Mouse (Mus musculus) adrenal gland, adult 8-10 months (tissue): ENCODE data around the gene Tas2r143. TPM values are rescaled to one million over a fixed set of nuclear protein-coding genes. Genes with fewer than 3 reads are reported as not detected.

Source experiments
- DNase-seq: peaks from one replicate; pipeline ENCODE4 v3.0.0; 2022
- total RNA-seq, 4 experiments: library from RNA; stranded (reverse); gene quantifications; 2 replicates each; pipeline ENCODE4 v1.2.4; 2022

The Tas2r143 gene
- total RNA-seq, 4 experiments from 2014 or later, result 1.9 to 7.8 (median 3.5) TPM

DNA sequence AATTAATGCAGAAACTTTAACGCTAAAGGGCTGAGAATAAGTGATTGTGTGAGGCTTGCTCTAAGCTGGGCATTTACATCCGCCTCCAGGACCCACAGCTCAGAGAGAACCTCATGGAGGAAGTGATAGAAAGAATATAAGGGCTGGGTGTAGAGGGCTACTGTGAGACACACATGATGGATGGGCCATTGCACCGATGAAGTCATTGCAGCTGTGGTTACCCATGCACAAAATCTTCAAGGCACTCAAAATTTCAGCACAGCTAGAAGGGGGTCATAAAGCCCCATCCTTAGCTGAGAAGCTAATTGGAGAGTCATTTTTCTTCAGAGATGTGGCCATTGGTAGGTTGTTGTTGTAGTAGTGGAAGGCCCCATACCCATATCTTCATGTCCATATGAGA is 1.8 kb upstream of the Tas2r143 start:
- DNase-seq, result peak; percentile 33

DNA sequence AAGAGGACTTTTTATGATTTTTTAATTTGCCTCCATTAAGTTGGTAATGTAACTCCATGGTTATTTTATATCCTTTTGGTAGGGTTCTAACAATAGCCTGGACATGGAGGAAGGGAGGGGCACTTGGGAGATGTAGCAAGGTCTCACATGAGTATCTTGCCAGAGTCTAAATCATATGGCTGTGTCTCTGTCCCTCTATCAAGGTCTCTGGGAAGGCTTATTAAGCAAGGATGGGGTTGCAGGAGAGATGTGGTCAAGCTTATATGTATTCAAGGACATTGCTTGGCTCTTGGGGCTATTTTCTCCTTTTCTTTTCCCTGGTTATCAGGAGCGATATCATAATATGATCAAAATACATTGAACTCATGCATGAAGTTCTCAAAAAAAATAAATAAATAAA is 1.0 kb upstream of the Tas2r143 start:
- DNase-seq, result peak; percentile 48

DNA sequence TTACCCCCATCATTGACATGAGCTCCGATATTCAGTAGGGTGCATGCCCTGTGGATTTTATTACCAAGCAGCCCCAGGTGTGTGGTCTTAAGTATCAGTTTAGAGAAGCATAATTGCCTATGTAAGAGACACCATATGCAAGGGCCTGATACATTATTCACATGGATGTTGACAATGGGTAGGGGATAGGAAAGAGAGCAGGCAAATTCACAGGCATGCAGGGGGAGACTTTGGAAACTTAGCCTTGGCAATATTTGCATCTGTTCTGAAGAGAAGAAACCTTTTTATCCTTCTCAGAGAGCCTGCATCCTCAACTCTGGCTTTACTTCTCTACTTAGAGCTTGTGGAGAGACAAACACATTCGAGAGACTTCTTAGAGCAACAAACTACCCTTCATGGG is 5.1 kb downstream of the Tas2r143 start, which contains the start of gene Tas2r135:
TSS of gene Tas2r135 (plus strand) at position 301 of the 400 bp plus-strand sequence.
- no peak for DNase-seq

GRCm38 (mm10) chr6:42419443-42419842 is 19.4 kb downstream of the Tas2r143 start:
- DNase-seq, result peak; percentile 22

DNA sequence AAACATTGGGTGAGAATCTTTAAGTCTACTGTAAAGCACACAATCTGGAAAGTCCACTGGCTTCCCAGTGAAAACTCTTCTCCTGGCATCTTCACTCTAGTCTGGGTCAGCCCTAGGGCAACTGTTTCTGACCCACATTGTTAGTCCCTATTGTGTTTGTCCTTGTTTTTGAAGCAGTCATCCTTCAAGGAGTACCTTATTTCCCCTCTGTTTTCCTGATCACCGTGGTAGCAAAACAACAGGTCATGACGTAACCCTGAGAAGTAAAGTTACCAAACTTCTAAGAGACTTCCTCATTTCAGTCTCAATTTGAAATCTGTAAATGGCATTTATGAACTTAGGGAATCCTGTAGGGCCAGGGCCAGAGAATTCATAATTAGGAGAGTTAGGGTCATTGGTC is 21.4 kb downstream of the Tas2r143 start:
- DNase-seq, result no peak

DNA sequence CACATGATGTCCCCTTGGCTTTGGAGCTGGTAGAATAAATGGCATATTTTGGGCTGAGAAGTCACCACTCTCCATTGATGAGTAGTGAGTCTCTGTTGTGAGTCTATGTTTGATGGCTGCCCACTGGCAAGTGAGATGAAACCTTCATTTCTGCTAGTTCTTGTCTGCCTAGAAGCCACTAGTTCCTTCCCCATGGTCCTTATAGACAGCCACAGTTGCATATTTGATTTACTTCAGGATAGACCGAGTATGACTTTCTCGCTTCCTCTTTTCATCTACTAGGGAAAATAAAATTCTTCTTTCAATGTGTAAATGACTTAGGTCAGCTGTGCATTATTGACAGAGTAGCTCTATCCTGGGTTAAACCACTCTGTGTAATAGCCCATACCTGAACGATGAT is 24.4 kb downstream of the Tas2r143 start:
- no peak for DNase-seq

- DNase-seq, result no peak
These were observed 26.3 kb downstream of the Tas2r143 start for GRCm38 (mm10) chr6:42426337-42426736.

- no peak for DNase-seq
These were observed 33.5 kb downstream of the Tas2r143 start for GRCm38 (mm10) chr6:42433554-42433953.

GRCm38 (mm10) chr6:42434446-42434845 is 34.4 kb downstream of the Tas2r143 start, which contains the start of gene Tas2r126:
Gene Tas2r126 (plus strand): TSS chr6:42434535.
- DNase-seq, result no peak

DNA sequence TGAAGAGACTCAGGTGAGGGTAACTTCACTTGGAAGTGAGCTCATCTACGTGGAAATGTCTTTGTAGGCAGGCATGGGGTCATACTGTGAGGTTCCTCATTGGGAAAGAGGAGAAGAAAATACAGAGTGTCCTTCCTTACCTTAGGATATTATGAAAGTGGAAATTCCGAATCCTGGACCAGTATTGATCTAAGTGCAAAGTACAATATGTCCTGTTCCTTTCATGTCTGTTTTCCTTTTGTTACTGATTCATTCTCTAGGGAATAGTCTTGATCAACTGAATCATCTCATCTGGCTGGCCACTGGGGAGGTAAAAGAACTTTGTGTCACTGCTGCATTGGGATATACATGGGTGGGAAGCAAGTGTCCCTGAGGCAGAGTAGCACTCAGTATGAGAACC is 35.5 kb downstream of the Tas2r143 start:
- no peak for DNase-seq

- DNase-seq, result no peak
These were observed 41.4 kb downstream of the Tas2r143 start for GRCm38 (mm10) chr6:42441395-42441794.

DNA sequence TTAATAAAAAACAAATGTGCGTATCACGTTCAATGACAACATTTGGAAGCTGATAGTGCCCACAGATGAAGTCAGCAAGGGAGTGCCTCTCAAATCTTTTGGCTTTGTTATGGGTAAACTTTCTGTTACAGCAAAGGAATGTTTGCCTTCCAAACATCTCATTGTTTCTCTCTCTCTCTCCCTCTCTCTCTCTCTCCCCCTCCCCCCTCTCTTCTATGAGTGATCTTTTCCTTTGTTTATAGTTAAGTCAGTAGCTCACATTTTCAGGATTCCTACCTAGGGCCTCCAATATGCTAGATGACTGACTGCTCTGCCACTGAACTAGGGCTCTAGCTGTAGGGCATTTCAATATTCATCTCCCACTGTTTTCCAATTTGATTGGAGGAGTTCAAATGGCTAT is 44.5 kb downstream of the Tas2r143 start:
- DNase-seq, result no peak

GRCm38 (mm10) chr6:42447381-42447780 is 47.3 kb downstream of the Tas2r143 start:
- DNase-seq, result no peak

Other genes starting within 250 kb of the Tas2r143 start
- not detected for gene Tas2r144, start 184.9 kb upstream of the Tas2r143 start, total RNA-seq
- gene Gstk1, start 154.3 kb upstream of the Tas2r143 start, total RNA-seq, result 100 to 1,000 TPM in 2 of 4 experiments, 10 to 100 TPM in 2; 66.8 to 415 (median 181) TPM
- 1 to 10 TPM in 2 of 4 experiments, under 1 TPM in 1, not detected in 1; 0.27 to 4.7 (median 4.5) TPM for gene Tmem139, start 138.3 kb upstream of the Tas2r143 start, total RNA-seq
- gene Casp2, start 135.3 kb upstream of the Tas2r143 start, total RNA-seq, result 10 to 100 TPM; 20.1 to 27.2 (median 26.3) TPM
- gene Clcn1, start 113.6 kb upstream of the Tas2r143 start, total RNA-seq, result under 1 TPM in 2 of 4 experiments, not detected in 2; 0.13 to 0.68 TPM
- under 1 TPM; 0.12 to 0.23 (median 0.15) TPM for gene Fam131b, start 75.6 kb upstream of the Tas2r143 start, total RNA-seq
- gene Zyx, start 50.6 kb upstream of the Tas2r143 start, total RNA-seq, result 100 to 1,000 TPM in 1 of 4 experiments, 10 to 100 TPM in 3; 78.9 to 118 (median 89.4) TPM
- 1 to 10 TPM in 2 of 4 experiments, under 1 TPM in 2; 0.46 to 1.6 (median 0.99) TPM for gene Epha1, start 27.0 kb upstream of the Tas2r143 start, total RNA-seq
- 1 to 10 TPM in 3 of 4 experiments, under 1 TPM in 1; 1.00 to 5.7 (median 2.6) TPM for gene Tas2r135, start 5.2 kb downstream of the Tas2r143 start, total RNA-seq
- gene Tas2r126, start 34.3 kb downstream of the Tas2r143 start, total RNA-seq, result 1 to 10 TPM in 2 of 4 experiments, under 1 TPM in 1, not detected in 1; 0.77 to 2.5 (median 2.4) TPM
- not detected for gene Olfr458, start 65.0 kb downstream of the Tas2r143 start, total RNA-seq
- not detected for gene Olfr457, start 76.1 kb downstream of the Tas2r143 start, total RNA-seq
- gene Olfr456, start 87.0 kb downstream of the Tas2r143 start, total RNA-seq, result not detected
- gene Olfr455, start 147.3 kb downstream of the Tas2r143 start, total RNA-seq, result not detected
- not detected for gene Tcaf3, start 197.5 kb downstream of the Tas2r143 start, total RNA-seq
- 10 to 100 TPM; 11.9 to 15.5 (median 14.8) TPM for gene Tcaf2, start 245.0 kb downstream of the Tas2r143 start, total RNA-seq